Comparison of ENCODE assay signal across 24 mouse cellular contexts in genomic region chr11:113552539-113552938, GRCm38 (mm10).
A peak's percentile ranks its signal among the peaks of the same experiment; 100 is the strongest.
DNase-seq lines count a peak whose midpoint lies in the region; ATAC-seq lines count a peak whose summit lies in the region.
"Had no signal": no experiment of that assay in that cellular context is flagged by ENCODE, and none has a peak within 500 bp of the region (broad histone marks: within the 10 kb centered on the region; RNA-seq: fewer than 3 reads in every experiment).

No protein-coding gene starts in this region.

- no peaks in the 10 kb centered on the region for H3K27me3 ChIP-seq in forebrain, embryonic 14.5 days (replicated peaks; ENCODE audit: control insufficient read depth, insufficient read depth, low read length)
- no peaks in the 10 kb centered on the region for H3K27me3 ChIP-seq in forebrain, embryonic 11.5 days (ENCODE audit: control insufficient read depth, insufficient read depth, low read length)
- H3K27me3 ChIP-seq: heart, embryonic 12.5 days; liver, embryonic 15.5 days; neural tube, embryonic 13.5 days; Patski; stomach, embryonic 15.5 days had no signal

- peaks cover 18% of the 10 kb centered on the region for H3K4me1 ChIP-seq in forebrain, embryonic 14.5 days (ENCODE audit: control insufficient read depth, insufficient read depth, low read length)
- H3K4me1 ChIP-seq in forebrain, embryonic 11.5 days (replicated peaks; ENCODE audit: control insufficient read depth, insufficient read depth, low read length): peaks cover 4% of the 10 kb centered on the region; the same call in 1 of the 2 replicates
- H3K4me1 ChIP-seq: heart, embryonic 12.5 days had no signal

- DNase-seq in forebrain, embryonic 14.5 days (ENCODE audit: low spot score): no peak
- no peak for DNase-seq in forebrain, embryonic 11.5 days (ENCODE audit: low spot score)
- DNase-seq in layer of hippocampus, adult 11-12 months (ENCODE audit: low spot score): peak; percentile 23
- no peak for DNase-seq in layer of hippocampus, postnatal 25 days (ENCODE audit: extremely low spot score in 1 of 2, low spot score in 1 of 2)
- peak; percentile 38 for DNase-seq in right cerebral cortex, postnatal 14 days
- DNase-seq in right cerebral cortex, postnatal 36 days (ENCODE audit: low spot score in 2 of 2): no peak
- DNase-seq in liver: no peak
- DNase-seq: adrenal gland, postnatal 25 days; cerebellum, adult 2 months; cerebellum, postnatal 36 days; gastrocnemius, adult 2 months; heart, adult 2 months; heart, postnatal 4 days; kidney, adult 9 months; kidney, postnatal 10 days; layer of hippocampus, adult 9-11 months; lung, embryonic 14.5 days; lung, postnatal 14 days had no signal

- peak overlapping the region; percentile 83 for H3K27ac ChIP-seq in forebrain, embryonic 14.5 days (ENCODE audit: low read depth, low read length)
- no peak overlapping the region for H3K27ac ChIP-seq in forebrain, embryonic 11.5 days (ENCODE audit: low read depth, low read length)
- H3K27ac ChIP-seq: gastrocnemius, adult 2 months; heart, adult 2 months; liver, embryonic 15.5 days; neural tube, embryonic 13.5 days; stomach, embryonic 15.5 days had no signal

- H3K9ac ChIP-seq in forebrain, embryonic 14.5 days (ENCODE audit: low read length): no peak overlapping the region
- no peak overlapping the region for H3K9ac ChIP-seq in forebrain, embryonic 11.5 days (ENCODE audit: low read length)
- H3K9ac ChIP-seq: heart, embryonic 12.5 days; liver, embryonic 15.5 days; lung, embryonic 14.5 days; neural tube, embryonic 13.5 days; stomach, embryonic 15.5 days had no signal

- no peaks in the 10 kb centered on the region; the same call in 1 of the 2 replicates for H3K36me3 ChIP-seq in forebrain, embryonic 14.5 days (ENCODE audit: control insufficient read depth, insufficient read depth, low read length)
- no peaks in the 10 kb centered on the region for H3K36me3 ChIP-seq in forebrain, embryonic 11.5 days (ENCODE audit: control insufficient read depth, insufficient read depth, low read length)
- H3K36me3 ChIP-seq: heart, embryonic 12.5 days; liver, embryonic 15.5 days; neural tube, embryonic 13.5 days; stomach, embryonic 15.5 days had no signal

- WGBS in forebrain, embryonic 14.5 days: 74% methylated on average over 10 of the region's 10 CpGs
- 71% methylated on average over 10 of the region's 10 CpGs for WGBS in forebrain, embryonic 11.5 days

- H3K4me2 ChIP-seq in forebrain, embryonic 14.5 days (ENCODE audit: low read length): no peak overlapping the region
- H3K4me2 ChIP-seq in forebrain, embryonic 11.5 days (ENCODE audit: low read depth, low read length, severe bottlenecking): no peak overlapping the region
- H3K4me2 ChIP-seq: heart, embryonic 12.5 days; liver, embryonic 15.5 days; lung, embryonic 14.5 days; neural tube, embryonic 13.5 days; stomach, embryonic 15.5 days had no signal

- no peak overlapping the region for H3K4me3 ChIP-seq in forebrain, embryonic 14.5 days (ENCODE audit: low read depth, low read length)
- no peak overlapping the region for H3K4me3 ChIP-seq in forebrain, embryonic 11.5 days (ENCODE audit: low read depth, low read length)
- H3K4me3 ChIP-seq: gastrocnemius, adult 2 months; heart, adult 2 months; heart, embryonic 12.5 days; liver, embryonic 15.5 days; neural tube, embryonic 13.5 days; stomach, embryonic 15.5 days had no signal

- ATAC-seq in forebrain, embryonic 14.5 days: no peak
- ATAC-seq in forebrain, embryonic 11.5 days (replicated peaks; ENCODE audit: low FRiP score): no peak
- ATAC-seq: intestine, postnatal 0 days; Patski had no signal

- no peaks in the 10 kb centered on the region for H3K9me3 ChIP-seq in forebrain, embryonic 14.5 days (replicated peaks; ENCODE audit: control insufficient read depth, low read length)
- no peaks in the 10 kb centered on the region for H3K9me3 ChIP-seq in forebrain, embryonic 11.5 days (ENCODE audit: control insufficient read depth, low read length)
- H3K9me3 ChIP-seq: heart, embryonic 12.5 days; liver, embryonic 15.5 days; neural tube, embryonic 13.5 days; stomach, embryonic 15.5 days had no signal

Comparison
In these comparisons a context has a peak if more than half of its experiments do, and no peak if none do; other contexts are left out.
1. DNase-seq: peak in layer of hippocampus, adult 11-12 months (single experiment) and right cerebral cortex, postnatal 14 days (single experiment); none in forebrain, embryonic 14.5 days (single experiment), forebrain, embryonic 11.5 days (single experiment), layer of hippocampus, postnatal 25 days (0 of 2), right cerebral cortex, postnatal 36 days (0 of 2) and liver (single experiment).